ENCODE assay signal across 19 mouse cellular contexts in the genomic region with DNA sequence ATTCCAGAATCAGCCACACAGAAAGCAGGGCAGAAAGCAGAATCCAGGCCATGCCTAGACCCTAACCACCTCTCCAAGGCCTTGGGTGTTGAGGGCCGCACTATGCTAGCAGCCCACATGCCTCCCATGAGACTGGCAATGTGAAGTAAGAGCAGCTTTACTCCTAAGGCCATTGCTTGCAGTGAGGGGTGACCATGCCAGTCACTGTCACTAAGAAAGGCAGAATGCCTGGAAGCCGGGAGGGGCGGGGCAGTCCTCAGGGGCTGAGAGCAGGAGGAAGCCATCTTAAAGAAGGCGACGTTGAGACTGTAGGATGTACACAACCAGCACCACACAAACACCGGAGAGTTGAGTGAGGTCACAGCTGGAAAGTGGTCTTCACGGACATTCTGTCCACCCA. TPM values are rescaled to one million over a fixed set of nuclear protein-coding genes. Genes with fewer than 3 reads are reported as not detected.
A peak's percentile ranks its signal among the peaks of the same experiment; 100 is the strongest.
DNase-seq lines count a peak whose midpoint lies in the region; TF ChIP-seq lines count a peak whose summit lies in the region.
"Had no signal": no experiment of that assay in that cellular context is flagged by ENCODE, and none has a peak within 500 bp of the region (broad histone marks: within the 10 kb centered on the region; RNA-seq: fewer than 3 reads in every experiment).

No protein-coding gene starts in this region.

- DNase-seq in heart, adult 11 months: peak; percentile 85
- no peak for DNase-seq in heart, postnatal 10 days
- DNase-seq in layer of hippocampus, adult 2 months (ENCODE audit: low spot score in 2 of 2): no peak
- DNase-seq in layer of hippocampus, adult 9-11 months: no peak
- DNase-seq in ES-CJ7 (ENCODE audit: low read depth, low spot score) (peak; percentile 44), ZHBTc4 (ENCODE audit: low read depth, low spot score) (peak; percentile 34)
- DNase-seq in cerebellum, postnatal 36 days: no peak
- DNase-seq: adrenal gland, adult 2 months; adrenal gland, postnatal 25 days; cerebellum, adult 11 months; cerebellum, adult 18-20 months; cerebellum, adult 8-10 months; cerebellum, adult 9-11 months; cerebellum, postnatal 14 days; forebrain, postnatal 0 days had no signal

- H3K4me3 ChIP-seq in layer of hippocampus, adult 2 months: no peak overlapping the region
- H3K4me3 ChIP-seq: embryonic facial prominence, embryonic 10.5 days; embryonic facial prominence, embryonic 12.5 days; forebrain, embryonic 13.5 days; forebrain, embryonic 15.5 days had no signal

- intact Hi-C loops in heart, postnatal 10 days (cut with DNase I): no loop called here

- peak; percentile 22; the same call in 1 of the 2 replicates for TF ChIP-seq CTCF in layer of hippocampus, adult 2 months (conservative IDR thresholded peaks at IDR 0.05)

- no peak overlapping the region for H3K27ac ChIP-seq in layer of hippocampus, adult 2 months
- H3K27ac ChIP-seq: embryonic facial prominence, embryonic 10.5 days; embryonic facial prominence, embryonic 12.5 days; forebrain, embryonic 13.5 days; forebrain, embryonic 15.5 days had no signal

RNA-seq across cellular contexts. Expression of a gene that starts 21.1 kb away (rescaled TPM):
- total RNA-seq in heart, postnatal 10 days (2021): 100 to 1,000 TPM; 159 to 183 TPM
- 10 to 100 TPM in 1 of 2 experiments, 1 to 10 TPM in 1; 9.7 to 11.3 TPM for total RNA-seq in layer of hippocampus, adult 2 months (2021)

RNA-seq across cellular contexts. Expression of a gene that starts 38.6 kb away (rescaled TPM):
- total RNA-seq in heart, postnatal 10 days (2021): 10 to 100 TPM; 42.1 to 45.4 TPM
- 10 to 100 TPM; 39.2 to 39.9 TPM for total RNA-seq in layer of hippocampus, adult 2 months (2021)

RNA-seq across cellular contexts. Expression of a gene that starts 57.5 kb away (rescaled TPM):
- total RNA-seq in heart, postnatal 10 days (2021): 10 to 100 TPM; 85.5 to 86.1 TPM
- total RNA-seq in layer of hippocampus, adult 2 months (2021): 1 to 10 TPM; 3.7 to 7.1 TPM

Comparison
In these comparisons a context has a peak if more than half of its experiments do, and no peak if none do; other contexts are left out.
1. DNase-seq: peak in heart, adult 11 months (single experiment), ES-CJ7 (single experiment) and ZHBTc4 (single experiment); none in heart, postnatal 10 days (0 of 2), layer of hippocampus, adult 2 months (0 of 2), layer of hippocampus, adult 9-11 months (single experiment) and cerebellum, postnatal 36 days (0 of 2).
2. RNA of a gene that starts 21.1 kb away (total RNA-seq): 159 to 183 TPM in heart, postnatal 10 days; 9.7 to 11.3 TPM in layer of hippocampus, adult 2 months; every median in the first group is over 10 times any median in the second.
3. RNA of a gene that starts 57.5 kb away (total RNA-seq): 85.5 to 86.1 TPM in heart, postnatal 10 days; 3.7 to 7.1 TPM in layer of hippocampus, adult 2 months; every median in the first group is over 10 times any median in the second.